Mouse (Mus musculus): ENCODE measurements around the gene Gdf1. TPM values are rescaled to one million over a fixed set of nuclear protein-coding genes. Genes with fewer than 3 reads are reported as not detected.
A peak's percentile ranks its signal among the peaks of the same experiment; 100 is the strongest.

The Gdf1 gene
- polyA plus RNA-seq, 1 experiment from 2014 or later, result 4.3 TPM

GRCm38 (mm10) chr8:70309311-70309710 lies 20.3 kb upstream of the Gdf1 start:
- no peak overlapping the region for H3K27ac ChIP-seq
- H3K27me3 ChIP-seq (ENCODE audit: insufficient read depth, poor library complexity, severe bottlenecking), result peaks cover 3% of the 10 kb centered on the region
- H3K9me3 ChIP-seq, result no peaks in the 10 kb centered on the region
- no peak overlapping the region for H3K4me3 ChIP-seq
- WGBS, result 40% methylated on average over 2 of the region's 2 CpGs
- DNase-seq (ENCODE audit: low spot score), result no peak
- peaks cover 95% of the 10 kb centered on the region for H3K36me3 ChIP-seq
- peaks cover 3% of the 10 kb centered on the region; the same call in 1 of the 2 replicates for H3K4me1 ChIP-seq (replicated peaks)

- H3K27ac ChIP-seq, result no peak overlapping the region
- WGBS, result 98% methylated on average over 2 of the region's 2 CpGs
- H3K4me3 ChIP-seq, result no peak overlapping the region
- H3K4me1 ChIP-seq (replicated peaks), result peaks cover 38% of the 10 kb centered on the region
- peaks cover 31% of the 10 kb centered on the region for H3K27me3 ChIP-seq (ENCODE audit: insufficient read depth, poor library complexity, severe bottlenecking)
- no peaks in the 10 kb centered on the region for H3K9me3 ChIP-seq
- DNase-seq (ENCODE audit: low spot score), result no peak
- H3K36me3 ChIP-seq, result peaks cover 55% of the 10 kb centered on the region
Measured at GRCm38 (mm10) chr8:70313399-70313798, 16.2 kb upstream of the Gdf1 start.

- Histone ChIP-seq H3K9me3 (no peaks in the 10 kb centered on the region), H3K4me1 (replicated peaks) (peaks cover 42% of the 10 kb centered on the region), H3K4me3 (peak within 1 kb of the TSS; percentile 66), H3K36me3 (peaks cover 30% of the 10 kb centered on the region), H3K27me3 (ENCODE audit: insufficient read depth, poor library complexity, severe bottlenecking) (peaks cover 42% of the 10 kb centered on the region), H3K27ac (peak within 1 kb of the TSS; percentile 83)
- whole genome bisulfite sequencing, result 3% methylated on average over 66 of the region's 66 CpGs
- DNase-seq (ENCODE audit: low spot score), result peak; percentile 73
Measured at GRCm38 (mm10) chr8:70315624-70316510, 13.8 kb upstream of the Gdf1 start, which contains the start of gene Cers1. Cers1 (plus strand) TSS chr8:70315775.

- H3K27ac ChIP-seq, result peak overlapping the region; percentile 83
- peak overlapping the region; percentile 66 for H3K4me3 ChIP-seq
- peaks cover 45% of the 10 kb centered on the region for H3K4me1 ChIP-seq (replicated peaks)
- peaks cover 21% of the 10 kb centered on the region for H3K36me3 ChIP-seq
- 13% methylated on average over 15 of the region's 15 CpGs for WGBS
- no peaks in the 10 kb centered on the region for H3K9me3 ChIP-seq
- peaks cover 42% of the 10 kb centered on the region for H3K27me3 ChIP-seq (ENCODE audit: insufficient read depth, poor library complexity, severe bottlenecking)
- peak; percentile 84 for DNase-seq (ENCODE audit: low spot score)
Measured at GRCm38 (mm10) chr8:70316511-70317504, 12.8 kb upstream of the Gdf1 start.

- Histone ChIP-seq H3K36me3 (peaks cover 10% of the 10 kb centered on the region), H3K27ac (peak overlapping the region; percentile 83), H3K4me3 (peak overlapping the region; percentile 66; the same call in 1 of the 2 replicates), H3K27me3 (ENCODE audit: insufficient read depth, poor library complexity, severe bottlenecking) (peaks cover 42% of the 10 kb centered on the region), H3K9me3 (no peaks in the 10 kb centered on the region), H3K4me1 (replicated peaks) (peaks cover 49% of the 10 kb centered on the region)
- 86% methylated on average over 5 of the region's 5 CpGs for WGBS
- no peak for DNase-seq (ENCODE audit: low spot score)
Measured at GRCm38 (mm10) chr8:70317872-70318271, 11.7 kb upstream of the Gdf1 start.

- no peak overlapping the region for H3K4me3 ChIP-seq
- peaks cover 19% of the 10 kb centered on the region; the same call in 1 of the 2 replicates for H3K27me3 ChIP-seq (ENCODE audit: insufficient read depth, poor library complexity, severe bottlenecking)
- H3K4me1 ChIP-seq (replicated peaks), result 0 out of 2 replicates have a peak, but pooled peaks cover 11% of the 10 kb centered on the region
- H3K36me3 ChIP-seq, result peaks cover 9% of the 10 kb centered on the region; the same call in 1 of the 2 replicates
- 0 out of 2 replicates have a peak, but pooled peaks cover 3% of the 10 kb centered on the region for H3K9me3 ChIP-seq
- WGBS, result 92% methylated on average over 3 of the region's 3 CpGs
- DNase-seq (ENCODE audit: low spot score), result no peak
- no peak overlapping the region for H3K27ac ChIP-seq
Measured at GRCm38 (mm10) chr8:70323716-70324115, 5.9 kb upstream of the Gdf1 start.

GRCm38 (mm10) chr8:70327512-70327911 lies 2.1 kb upstream of the Gdf1 start:
- no peak for DNase-seq (ENCODE audit: low spot score)
- Histone ChIP-seq H3K27ac (no peak overlapping the region), H3K4me3 (no peak overlapping the region), H3K36me3 (peaks cover 27% of the 10 kb centered on the region), H3K9me3 (0 out of 2 replicates have a peak, but pooled peaks cover 3% of the 10 kb centered on the region), H3K4me1 (replicated peaks) (peaks cover 40% of the 10 kb centered on the region), H3K27me3 (ENCODE audit: insufficient read depth, poor library complexity, severe bottlenecking) (peaks cover 39% of the 10 kb centered on the region)
- 93% methylated on average over 6 of the region's 6 CpGs for whole genome bisulfite sequencing

GRCm38 (mm10) chr8:70329835-70330740 lies 471 bp downstream of the Gdf1 start:
- Histone ChIP-seq H3K4me3 (peak overlapping the region; percentile 40), H3K27ac (peak overlapping the region; percentile 83), H3K4me1 (replicated peaks) (peaks cover 40% of the 10 kb centered on the region), H3K36me3 (peaks cover 52% of the 10 kb centered on the region), H3K9me3 (0 out of 2 replicates have a peak, but pooled peaks cover 3% of the 10 kb centered on the region), H3K27me3 (ENCODE audit: insufficient read depth, poor library complexity, severe bottlenecking) (peaks cover 39% of the 10 kb centered on the region)
- DNase-seq (ENCODE audit: low spot score), result peak; percentile 53
- 3% methylated on average over 45 of the region's 45 CpGs for WGBS

- WGBS, result 27% methylated on average over 53 of the region's 53 CpGs
- peak; percentile 80 for DNase-seq (ENCODE audit: low spot score)
- peaks cover 40% of the 10 kb centered on the region for H3K4me1 ChIP-seq (replicated peaks)
- peaks cover 60% of the 10 kb centered on the region for H3K36me3 ChIP-seq
- peak overlapping the region; percentile 40 for H3K4me3 ChIP-seq
- peaks cover 39% of the 10 kb centered on the region for H3K27me3 ChIP-seq (ENCODE audit: insufficient read depth, poor library complexity, severe bottlenecking)
- peak overlapping the region; percentile 83 for H3K27ac ChIP-seq
- 0 out of 2 replicates have a peak, but pooled peaks cover 3% of the 10 kb centered on the region for H3K9me3 ChIP-seq
Measured at GRCm38 (mm10) chr8:70330741-70331364, 1.2 kb downstream of the Gdf1 start.

GRCm38 (mm10) chr8:70331526-70331925 lies 1.9 kb downstream of the Gdf1 start:
- DNase-seq (ENCODE audit: low spot score), result no peak

More at GRCm38 (mm10) chr8:70331526-70331925, 1.9 kb downstream of the Gdf1 start:
- Histone ChIP-seq H3K9me3 (0 out of 2 replicates have a peak, but pooled peaks cover 3% of the 10 kb centered on the region), H3K27me3 (ENCODE audit: insufficient read depth, poor library complexity, severe bottlenecking) (peaks cover 39% of the 10 kb centered on the region), H3K27ac (peak overlapping the region; percentile 54; the same call in 1 of the 2 replicates), H3K36me3 (peaks cover 67% of the 10 kb centered on the region), H3K4me1 (replicated peaks) (peaks cover 40% of the 10 kb centered on the region), H3K4me3 (peak overlapping the region; percentile 40; the same call in 1 of the 2 replicates)
- WGBS, result 65% methylated on average over 19 of the region's 19 CpGs
